Mouse (Mus musculus): ENCODE measurements around the gene Pmfbp1. TPM values are rescaled to one million over a fixed set of nuclear protein-coding genes. Genes with fewer than 3 reads are reported as not detected.

Pmfbp1 gene
- total and polyA plus RNA-seq, 2 experiments from 2014 or later: 1.2 to 2.2 TPM

DNA sequence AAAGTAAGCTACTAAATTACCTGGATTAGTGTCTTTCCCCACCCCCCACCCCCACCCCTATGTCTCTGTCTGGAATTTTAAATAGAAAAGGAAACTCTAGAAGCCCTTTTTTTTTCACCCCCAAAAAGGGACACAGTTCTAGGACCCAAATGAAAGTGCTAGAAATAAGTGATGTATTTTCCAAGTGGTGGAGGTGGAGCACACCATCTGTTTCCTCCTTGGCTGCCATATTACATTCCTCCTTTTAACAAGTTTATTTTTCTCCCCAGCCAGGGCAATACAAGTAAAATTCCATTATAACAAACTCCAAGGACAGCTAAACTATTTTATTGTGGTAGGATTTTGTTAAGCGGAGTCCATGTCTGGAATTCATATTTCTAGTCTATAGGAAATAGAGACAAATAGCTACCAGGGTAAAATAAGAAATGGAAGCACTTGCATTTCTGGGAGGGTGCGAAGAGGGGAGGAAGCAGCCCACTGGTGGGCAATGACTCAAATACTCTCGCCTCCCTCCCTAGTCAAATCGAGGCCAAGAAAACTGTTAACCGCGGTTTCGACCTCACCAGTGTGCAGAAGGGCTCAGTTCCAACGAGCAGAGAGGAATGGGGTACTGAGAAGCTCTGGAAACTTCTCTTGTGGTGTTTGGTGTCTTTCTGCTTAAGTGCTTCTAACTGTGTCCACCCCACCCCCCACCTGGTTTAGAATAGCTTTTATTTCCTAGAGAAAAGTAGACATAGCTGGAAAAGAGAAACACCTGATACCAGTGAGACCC is 49.1 kb downstream of the Pmfbp1 start:
- no peaks in the 10 kb centered on the region for H3K4me1 ChIP-seq (ENCODE audit: insufficient read depth, low read length)
- ATAC-seq (ENCODE audit: low FRiP score) (no peak), DNase-seq (ENCODE audit: low spot score) (no peak)
- H3K27me3 ChIP-seq (ENCODE audit: insufficient read depth, low read length): no peaks in the 10 kb centered on the region
- no peak overlapping the region for H3K9ac ChIP-seq (replicated peaks; ENCODE audit: low read length, poor library complexity, severe bottlenecking)
- 86% methylated on average over 8 of the region's 8 CpGs for WGBS
- H3K36me3 ChIP-seq (ENCODE audit: insufficient read depth, low read length): peaks cover 13% of the 10 kb centered on the region
- TF ChIP-seq CTCF (IDR thresholded peaks at IDR 0.05): no peak
- no peaks in the 10 kb centered on the region for H3K9me3 ChIP-seq (ENCODE audit: low read length)
- no peak overlapping the region for H3K4me3 ChIP-seq (ENCODE audit: low read depth, low read length)
- H3K4me2 ChIP-seq (ENCODE audit: low read depth, low read length, poor library complexity, severe bottlenecking): no peak overlapping the region
- H3K27ac ChIP-seq (ENCODE audit: low read depth, low read length): no peak overlapping the region

DNA sequence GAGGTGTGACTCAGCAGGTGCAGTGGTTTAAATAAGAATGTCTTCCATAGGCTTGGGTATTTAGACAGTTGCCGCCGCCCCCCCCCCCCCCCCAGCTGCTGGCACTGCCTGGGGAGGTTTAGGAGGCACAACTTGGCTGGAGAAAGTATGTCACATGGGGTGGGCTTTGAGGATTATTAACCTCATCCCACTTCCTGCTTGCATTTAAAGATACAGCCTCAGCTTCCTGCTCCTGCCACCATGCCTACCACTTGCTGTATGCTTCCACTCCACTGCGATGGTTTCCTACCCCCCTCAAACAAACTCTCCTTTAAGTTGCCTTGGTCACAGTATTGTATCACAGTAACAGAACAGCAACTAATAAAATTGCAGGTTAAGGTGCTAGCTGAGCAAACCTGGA is 50.2 kb downstream of the Pmfbp1 start:
- no peak for ATAC-seq (ENCODE audit: low FRiP score)
- no peak for DNase-seq (ENCODE audit: low spot score)
- Histone ChIP-seq H3K36me3 (ENCODE audit: insufficient read depth, low read length) (peaks cover 19% of the 10 kb centered on the region), H3K4me3 (ENCODE audit: low read depth, low read length) (no peak overlapping the region), H3K9ac (replicated peaks; ENCODE audit: low read length, poor library complexity, severe bottlenecking) (no peak overlapping the region), H3K27ac (ENCODE audit: low read depth, low read length) (no peak overlapping the region), H3K4me1 (ENCODE audit: insufficient read depth, low read length) (no peaks in the 10 kb centered on the region), H3K27me3 (ENCODE audit: insufficient read depth, low read length) (no peaks in the 10 kb centered on the region), H3K4me2 (ENCODE audit: low read depth, low read length, poor library complexity, severe bottlenecking) (no peak overlapping the region), H3K9me3 (ENCODE audit: low read length) (no peaks in the 10 kb centered on the region)
- no peak for TF ChIP-seq CTCF (IDR thresholded peaks at IDR 0.05)
- 49% methylated on average over 2 of the region's 3 CpGs for WGBS

DNA sequence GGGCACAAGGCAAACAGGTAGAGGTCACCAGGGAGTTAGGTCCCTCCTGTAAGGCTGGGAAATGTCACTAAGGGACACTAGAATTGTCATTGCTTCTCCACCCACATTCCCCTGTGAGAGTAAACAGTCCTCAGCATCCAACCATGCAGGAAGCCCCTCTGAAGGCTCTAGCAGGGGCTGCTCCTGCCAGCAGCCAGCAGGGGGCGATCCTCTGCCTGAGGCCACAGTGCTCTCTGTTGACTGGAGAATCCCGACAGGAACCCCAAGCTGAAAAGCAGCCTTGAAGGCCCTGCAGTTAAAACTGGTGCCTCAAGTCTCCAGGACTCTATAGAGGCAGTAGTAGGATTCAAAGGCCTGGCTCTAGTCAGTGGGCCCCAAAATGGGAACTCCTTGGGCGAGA is 57.8 kb downstream of the Pmfbp1 start:
- ATAC-seq (ENCODE audit: low FRiP score): no peak

DNA sequence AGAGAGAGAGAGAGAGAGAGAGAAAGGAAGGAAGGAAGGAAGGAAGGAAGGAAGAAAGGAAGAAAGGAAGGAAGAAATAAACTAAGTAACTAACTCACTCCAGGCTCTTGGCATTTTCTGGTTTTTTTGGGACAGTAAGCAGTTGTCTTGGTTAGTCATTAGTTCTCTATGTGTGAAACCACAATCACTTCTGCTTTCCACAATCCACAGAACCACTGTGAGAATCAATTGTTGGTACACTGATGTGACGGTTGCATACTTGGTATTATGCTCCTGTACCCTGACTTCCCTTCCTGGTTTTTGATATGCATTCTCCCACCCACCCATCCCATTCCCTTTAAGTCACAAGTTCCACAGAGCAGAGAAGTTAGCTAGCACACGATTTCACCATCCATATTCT is 70.1 kb downstream of the Pmfbp1 start:
- no peak for ATAC-seq (ENCODE audit: low FRiP score)
- peaks cover 6% of the 10 kb centered on the region; the same call in 1 of the 2 replicates for H3K4me1 ChIP-seq (ENCODE audit: insufficient read depth, low read length)
- WGBS: 88% methylated on average over 2 of the region's 2 CpGs
- no peak overlapping the region for H3K4me3 ChIP-seq (ENCODE audit: low read depth, low read length)
- H3K4me2 ChIP-seq (ENCODE audit: low read depth, low read length, poor library complexity, severe bottlenecking): no peak overlapping the region
- H3K9ac ChIP-seq (replicated peaks; ENCODE audit: low read length, poor library complexity, severe bottlenecking): no peak overlapping the region
- no peak overlapping the region for H3K27ac ChIP-seq (ENCODE audit: low read depth, low read length)
- peaks cover 37% of the 10 kb centered on the region for H3K36me3 ChIP-seq (ENCODE audit: insufficient read depth, low read length)
- H3K27me3 ChIP-seq (ENCODE audit: insufficient read depth, low read length): no peaks in the 10 kb centered on the region
- H3K9me3 ChIP-seq (ENCODE audit: low read length): no peaks in the 10 kb centered on the region
- no peak for TF ChIP-seq CTCF (IDR thresholded peaks at IDR 0.05)
- DNase-seq (ENCODE audit: low spot score): no peak

More for the DNA sequence above, 57.8 kb downstream of the Pmfbp1 start:
- Histone ChIP-seq H3K27me3 (ENCODE audit: insufficient read depth, low read length) (no peaks in the 10 kb centered on the region), H3K9ac (replicated peaks; ENCODE audit: low read length, poor library complexity, severe bottlenecking) (no peak overlapping the region), H3K9me3 (ENCODE audit: low read length) (no peaks in the 10 kb centered on the region), H3K4me3 (ENCODE audit: low read depth, low read length) (no peak overlapping the region), H3K36me3 (ENCODE audit: insufficient read depth, low read length) (peaks cover 94% of the 10 kb centered on the region), H3K4me2 (ENCODE audit: low read depth, low read length, poor library complexity, severe bottlenecking) (no peak overlapping the region), H3K4me1 (ENCODE audit: insufficient read depth, low read length) (no peaks in the 10 kb centered on the region), H3K27ac (ENCODE audit: low read depth, low read length) (no peak overlapping the region)
- peak; percentile 10 for DNase-seq (ENCODE audit: low spot score)
- 36% methylated on average over 3 of the region's 3 CpGs for WGBS
- TF ChIP-seq CTCF (IDR thresholded peaks at IDR 0.05): peak; percentile 64

DNA sequence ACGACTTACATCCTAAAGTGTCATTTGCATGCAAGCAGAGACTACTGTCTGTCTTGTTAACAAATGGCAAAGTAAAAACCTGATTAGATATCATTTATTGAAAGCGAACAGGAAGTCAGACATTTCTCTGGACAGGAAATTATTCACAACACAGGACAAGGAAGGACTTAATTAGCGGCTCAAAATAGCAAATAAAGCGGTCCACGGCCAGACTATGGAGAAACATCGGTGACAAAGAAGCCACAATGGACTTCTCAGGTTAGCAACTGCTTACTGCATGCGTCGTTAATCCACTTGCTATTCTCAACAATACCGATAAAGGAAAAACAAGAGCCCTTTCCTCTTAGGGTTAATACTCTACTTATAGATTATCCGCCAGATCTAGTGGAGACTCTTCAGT is 70.9 kb downstream of the Pmfbp1 start:
- peak overlapping the region; percentile 83 for H3K9ac ChIP-seq (replicated peaks; ENCODE audit: low read length, poor library complexity, severe bottlenecking)
- H3K4me3 ChIP-seq (ENCODE audit: low read depth, low read length): peak overlapping the region; percentile 93
- H3K27ac ChIP-seq (ENCODE audit: low read depth, low read length): peak overlapping the region; percentile 79
- no peak for DNase-seq (ENCODE audit: low spot score)
- 4% methylated on average over 10 of the region's 10 CpGs for WGBS
- no peaks in the 10 kb centered on the region for H3K9me3 ChIP-seq (ENCODE audit: low read length)
- H3K4me2 ChIP-seq (ENCODE audit: low read depth, low read length, poor library complexity, severe bottlenecking): peak overlapping the region; percentile 89
- TF ChIP-seq CTCF (IDR thresholded peaks at IDR 0.05): no peak
- H3K27me3 ChIP-seq (ENCODE audit: insufficient read depth, low read length): no peaks in the 10 kb centered on the region
- peaks cover 6% of the 10 kb centered on the region; the same call in 1 of the 2 replicates for H3K4me1 ChIP-seq (ENCODE audit: insufficient read depth, low read length)
- no peak for ATAC-seq (ENCODE audit: low FRiP score)
- peaks cover 32% of the 10 kb centered on the region for H3K36me3 ChIP-seq (ENCODE audit: insufficient read depth, low read length)

DNA sequence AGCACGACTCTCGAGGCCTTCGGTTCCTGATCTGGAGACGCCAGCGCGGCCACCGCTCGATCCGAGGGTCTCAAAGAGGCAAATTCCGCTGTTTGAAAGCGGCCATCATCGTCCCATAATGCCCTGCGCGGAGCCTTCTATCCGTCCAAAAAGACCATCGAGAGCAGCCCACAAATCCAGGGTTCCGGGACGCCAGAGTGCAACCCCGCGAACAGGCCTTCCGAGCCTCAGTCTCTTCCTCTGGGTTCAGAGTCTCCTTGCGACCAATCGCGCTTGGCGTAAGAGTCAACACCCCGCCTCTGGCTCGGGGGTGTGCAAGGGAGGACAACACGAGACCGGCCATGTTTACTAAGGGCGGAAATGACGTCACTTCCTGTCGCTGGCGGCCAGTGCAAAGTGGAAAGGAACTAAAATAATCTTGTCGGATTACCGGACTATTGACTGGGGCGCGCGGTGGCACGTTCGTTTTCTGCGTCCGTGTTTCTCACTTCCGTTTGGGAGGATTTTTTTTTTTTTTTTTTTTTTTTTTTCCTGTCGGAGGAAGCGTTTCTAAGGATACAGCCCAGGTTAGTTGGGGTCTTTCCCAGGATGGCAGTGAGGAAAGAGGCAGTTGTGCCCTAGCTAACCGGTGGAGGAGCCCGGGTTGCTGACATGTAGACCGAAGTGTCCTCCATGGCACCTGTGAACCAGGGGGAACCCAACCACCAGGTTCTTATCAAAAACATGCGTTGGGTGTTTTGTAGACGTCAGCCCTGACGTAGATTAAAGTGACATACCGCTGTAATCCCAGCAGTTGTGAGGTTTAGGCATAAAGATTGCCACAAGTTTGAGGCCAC is 71.9 kb downstream of the Pmfbp1 start, which contains the start of the genes Dhx38 and Txnl4b:
Dhx38 (minus strand) TSS at position 364 of the 836 bp plus-strand sequence.
Txnl4b (plus strand) TSS at position 395 of the 836 bp plus-strand sequence.
- peak within 1 kb of the TSS; percentile 83 for H3K9ac ChIP-seq (replicated peaks; ENCODE audit: low read length, poor library complexity, severe bottlenecking)
- ATAC-seq (ENCODE audit: low FRiP score) (peak; percentile 99), DNase-seq (ENCODE audit: low spot score) (peak; percentile 100)
- no peaks in the 10 kb centered on the region for H3K27me3 ChIP-seq (ENCODE audit: insufficient read depth, low read length)
- H3K27ac ChIP-seq (ENCODE audit: low read depth, low read length): peak within 1 kb of the TSS; percentile 79
- H3K9me3 ChIP-seq (ENCODE audit: low read length): no peaks in the 10 kb centered on the region
- peaks cover 22% of the 10 kb centered on the region for H3K36me3 ChIP-seq (ENCODE audit: insufficient read depth, low read length)
- H3K4me2 ChIP-seq (ENCODE audit: low read depth, low read length, poor library complexity, severe bottlenecking): peak within 1 kb of the TSS; percentile 89
- WGBS: under 1% methylated on average over 50 of the region's 52 CpGs
- H3K4me3 ChIP-seq (ENCODE audit: low read depth, low read length): peak within 1 kb of the TSS; percentile 93
- peaks cover 6% of the 10 kb centered on the region; the same call in 1 of the 2 replicates for H3K4me1 ChIP-seq (ENCODE audit: insufficient read depth, low read length)
- TF ChIP-seq CTCF (IDR thresholded peaks at IDR 0.05): no peak
